Mouse (Mus musculus) cerebellum, postnatal 25 days (tissue): ENCODE results near the gene Tmem179b.
"Not testable (repeated sequence)": the region's sequence is repeated elsewhere in the genome, so short reads cannot be mapped to it uniquely, and the experiment has no call there.

ENCODE experiments used
- DNase-seq, 2 experiments: peaks; one replicate each; pipeline ENCODE4 v3.0.0; 2021; ENCODE audit warnings: mixed read lengths in 2 of 2

Gene Tmem179b

DNA sequence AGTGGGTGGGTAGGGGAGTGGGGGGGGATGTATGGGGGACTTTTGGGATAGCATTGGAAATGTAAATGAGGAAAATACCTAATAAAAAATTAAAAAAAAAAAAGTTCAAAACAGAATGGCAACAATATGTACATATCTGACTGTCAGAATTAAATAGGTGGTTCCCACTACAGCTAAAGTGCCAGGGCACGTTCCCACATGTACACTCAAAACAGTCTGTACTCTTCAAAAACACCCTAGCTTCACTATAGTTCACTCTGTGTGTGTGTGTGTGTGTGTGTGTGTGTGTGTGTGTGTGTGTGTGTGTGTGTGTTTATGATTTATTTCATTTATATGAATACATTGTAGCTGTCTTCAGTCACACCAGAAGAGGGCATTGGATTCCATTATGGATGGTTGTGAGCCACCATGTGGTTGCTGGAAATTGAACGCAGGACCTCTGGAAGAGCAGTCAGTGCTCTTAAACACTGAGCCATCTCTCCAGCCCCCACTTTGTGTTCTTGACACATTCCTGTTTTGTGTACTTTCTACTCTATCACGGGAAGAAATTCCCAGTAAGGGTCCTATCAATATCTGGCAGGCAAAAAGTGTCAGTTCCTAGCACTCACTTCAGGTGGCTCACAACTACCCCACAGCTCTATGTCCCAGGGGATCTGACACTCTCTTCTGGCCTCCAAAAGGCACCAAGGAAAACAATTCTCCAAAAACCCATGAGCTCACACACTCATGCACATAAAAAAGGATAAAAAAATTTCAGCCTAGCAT lies 45.8 kb downstream of the Tmem179b start:
- not testable (repeated sequence) for DNase-seq

DNA sequence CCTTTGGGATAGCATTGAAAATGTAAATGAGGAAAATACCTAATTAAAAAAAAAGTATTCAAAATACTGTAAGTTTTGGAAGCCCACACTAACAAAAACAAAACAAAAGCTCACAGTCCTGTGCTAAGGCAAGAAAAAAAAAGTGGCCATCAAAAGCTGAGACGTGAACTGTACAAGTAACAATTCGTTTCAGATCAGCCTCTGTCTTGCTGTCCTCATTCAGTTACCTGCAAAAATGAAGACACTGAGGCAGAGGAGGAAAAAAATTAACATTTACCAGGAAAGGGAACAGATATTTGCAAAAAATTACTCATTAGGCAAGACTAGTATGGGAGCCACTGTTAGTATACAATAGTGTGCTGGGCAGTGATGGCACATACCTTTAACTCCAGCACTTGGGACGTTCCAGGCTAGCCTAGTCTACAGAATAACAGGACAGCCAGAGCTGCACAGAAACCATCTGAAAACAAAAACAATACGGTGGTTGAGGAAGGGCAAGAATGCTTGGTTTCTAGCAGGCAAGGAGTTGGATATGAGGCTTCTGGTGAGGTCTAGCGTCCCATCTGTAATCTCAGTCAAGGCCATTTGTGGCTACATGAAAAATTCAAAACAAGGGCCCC lies 46.7 kb downstream of the Tmem179b start:
- DNase-seq: no peak

DNA sequence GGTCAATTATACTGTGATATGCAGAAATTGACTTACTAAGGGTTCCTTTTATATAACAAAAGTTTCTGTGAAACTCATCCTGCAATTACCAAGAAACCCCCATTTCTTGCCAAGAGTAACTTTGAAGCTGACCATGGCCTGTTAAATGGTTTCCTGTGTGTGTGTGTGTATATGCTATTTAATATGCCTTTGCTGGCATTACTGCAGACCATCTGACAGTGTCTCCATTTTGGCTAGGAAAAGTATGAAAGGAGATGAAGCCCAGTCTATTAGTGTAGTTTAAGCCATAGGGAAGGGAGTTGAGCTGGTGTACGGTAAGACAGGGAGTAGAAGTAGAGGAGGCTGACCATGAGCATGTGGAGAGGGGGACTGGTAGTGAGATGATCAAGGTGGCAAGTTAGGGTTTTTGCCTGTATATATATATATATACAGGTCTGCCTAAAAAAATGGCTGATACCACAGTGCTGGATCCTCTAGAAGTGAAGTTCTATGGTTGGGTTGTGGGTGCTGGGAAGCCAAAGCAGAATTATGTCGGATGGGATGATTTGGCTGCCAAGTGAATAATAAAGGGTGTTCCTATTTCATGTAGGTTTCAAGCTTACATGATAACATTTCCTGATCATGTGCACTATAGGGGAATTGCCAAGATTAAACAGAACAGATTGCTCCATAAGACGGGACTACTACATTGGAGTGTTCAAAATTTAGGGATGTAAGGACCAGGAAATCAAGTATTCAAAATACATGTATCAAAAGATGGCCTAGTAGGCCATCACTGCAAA lies 47.5 kb downstream of the Tmem179b start:
- no peak for DNase-seq

DNA sequence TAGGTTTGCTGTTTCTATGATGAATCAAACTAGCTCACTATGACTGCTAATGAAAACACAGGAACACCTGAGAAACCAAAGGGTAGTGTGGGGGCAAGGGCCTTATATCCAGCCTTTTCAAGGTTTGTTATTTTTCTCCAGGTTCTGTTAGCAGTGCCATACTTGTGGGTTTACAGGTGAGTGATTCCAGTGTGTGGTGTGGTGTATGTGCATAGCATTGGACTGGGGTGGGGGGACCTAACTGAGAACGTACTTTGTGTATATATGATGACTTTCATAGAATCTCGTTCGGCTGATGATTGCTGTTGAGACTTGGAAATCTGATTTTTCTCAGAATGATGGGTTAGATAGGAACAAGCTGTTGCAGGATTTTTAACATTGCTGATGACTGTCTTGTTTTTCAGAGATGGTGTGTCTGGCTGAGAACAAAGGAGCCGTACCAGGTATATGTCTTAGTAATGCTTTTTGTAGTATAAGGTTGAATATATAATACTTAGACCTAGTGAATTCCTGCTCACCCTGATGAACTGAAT lies 49.1 kb downstream of the Tmem179b start:
- no peak for DNase-seq

DNA sequence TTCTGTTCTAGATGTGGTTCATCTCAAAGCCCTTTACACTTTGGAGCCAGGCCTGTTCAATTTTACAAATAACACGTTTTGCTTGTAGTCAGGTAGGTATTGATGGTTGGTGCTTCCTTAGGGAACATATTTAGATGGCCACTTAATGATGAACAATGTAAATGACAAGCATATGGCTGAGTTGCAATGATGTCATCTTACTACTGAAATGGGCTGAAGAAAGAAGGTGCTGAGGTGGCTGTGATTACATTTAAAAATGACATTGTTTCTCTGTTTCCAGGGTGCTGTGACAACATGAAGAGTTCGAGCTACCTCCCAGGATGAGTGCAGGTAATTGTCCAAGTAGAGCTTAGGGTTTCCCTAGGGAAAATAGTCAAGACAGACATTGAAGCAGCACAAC lies 49.9 kb downstream of the Tmem179b start:
- DNase-seq: no peak

DNA sequence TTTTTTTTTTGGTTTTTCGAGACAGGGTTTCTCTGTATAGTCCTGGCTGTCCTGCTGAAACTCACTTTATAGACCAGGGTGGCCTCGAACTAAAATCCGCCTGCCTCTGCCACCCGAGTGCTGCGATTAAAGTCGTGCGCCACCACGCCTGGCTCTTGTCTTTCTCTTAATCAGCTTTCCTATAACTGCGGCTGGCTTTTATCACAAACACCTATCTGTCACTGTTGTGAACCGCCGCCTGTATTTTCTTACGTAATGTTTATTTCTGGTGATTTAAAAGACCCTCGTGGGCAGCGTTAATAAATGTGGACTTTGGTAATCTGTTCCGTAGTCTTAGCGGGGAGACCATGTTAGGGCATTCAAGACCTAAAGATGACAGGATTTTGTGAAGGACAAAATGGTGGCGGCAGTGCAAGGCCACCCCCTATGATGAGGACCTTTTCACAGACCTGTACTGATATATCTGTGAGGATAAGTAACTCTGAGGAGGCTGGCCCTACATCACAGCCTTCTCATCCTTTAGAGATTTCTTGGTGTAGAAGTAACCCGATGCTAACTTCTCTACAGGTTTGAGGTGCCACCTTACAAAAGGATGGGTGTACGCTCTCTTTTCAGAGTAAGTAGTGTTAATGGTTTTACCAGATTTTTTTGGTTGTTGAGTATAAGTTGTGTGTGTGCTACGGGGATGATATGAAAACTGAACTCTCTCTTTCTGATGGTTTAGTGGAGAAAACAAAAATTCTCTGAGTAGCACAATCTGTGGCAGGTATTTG lies 50.5 kb downstream of the Tmem179b start:
- DNase-seq: no peak

DNA sequence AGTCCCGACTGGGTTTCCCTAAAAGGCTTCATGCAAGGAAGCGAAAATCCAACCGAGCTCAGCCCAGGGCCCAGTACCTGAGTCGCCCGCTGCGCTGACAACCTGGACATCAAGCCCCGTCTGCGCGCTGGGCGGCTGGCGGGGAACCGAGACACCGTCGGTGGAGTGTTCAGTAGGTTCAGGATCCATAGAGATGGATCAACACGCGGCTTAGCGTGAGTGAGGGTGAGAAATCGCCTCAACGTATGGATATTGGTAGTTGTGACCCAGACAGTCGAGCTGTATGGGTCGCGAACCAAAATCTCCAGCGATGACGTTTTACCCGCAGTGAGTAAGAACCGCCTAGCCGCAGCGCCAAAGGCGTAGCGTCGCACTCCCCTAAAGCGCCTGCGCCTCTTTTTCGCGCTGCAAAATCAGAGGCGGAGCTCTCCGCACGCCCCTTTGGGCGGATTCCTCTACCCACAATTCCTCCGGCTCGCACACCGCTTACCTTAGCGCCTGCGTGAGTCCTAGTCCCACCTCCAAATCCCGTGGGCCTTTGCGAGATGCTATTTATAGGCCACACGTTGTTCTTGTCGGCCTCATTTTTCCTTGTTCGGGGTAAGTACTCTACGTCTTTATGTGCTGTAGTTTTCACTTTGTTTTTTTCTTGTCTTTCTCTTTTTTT lies 51.2 kb downstream of the Tmem179b start, which contains the start of gene Slc3a2:
TSS of gene Slc3a2 (minus strand) at position 463 of the 667 bp plus-strand sequence.
- DNase-seq: peak; percentile 96 to 97

DNA sequence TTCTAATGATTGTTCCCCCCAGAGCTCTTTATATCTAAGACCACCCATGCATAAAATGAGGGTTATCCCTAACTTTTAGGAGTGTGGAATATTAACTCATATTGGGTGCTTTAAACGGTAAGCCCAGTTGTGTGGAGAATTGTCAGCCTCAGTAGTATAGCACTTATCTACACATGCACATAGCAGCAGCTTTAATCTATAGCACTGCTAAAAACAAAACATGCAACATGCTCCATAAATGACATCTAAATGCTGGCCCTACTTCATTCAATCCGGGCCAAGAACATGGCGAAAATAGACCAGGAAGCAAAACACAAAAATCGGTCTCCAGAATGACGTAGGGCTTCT lies 51.7 kb downstream of the Tmem179b start:
- DNase-seq: no peak
